Mouse (Mus musculus): ENCODE measurements at regions not wholly inside any gene's neighbourhood (a gene's known extent, or its start where the extent isn't known, plus 50 kb on each side); places are given as distances from the start of the nearest gene placed in this dataset.

DNA sequence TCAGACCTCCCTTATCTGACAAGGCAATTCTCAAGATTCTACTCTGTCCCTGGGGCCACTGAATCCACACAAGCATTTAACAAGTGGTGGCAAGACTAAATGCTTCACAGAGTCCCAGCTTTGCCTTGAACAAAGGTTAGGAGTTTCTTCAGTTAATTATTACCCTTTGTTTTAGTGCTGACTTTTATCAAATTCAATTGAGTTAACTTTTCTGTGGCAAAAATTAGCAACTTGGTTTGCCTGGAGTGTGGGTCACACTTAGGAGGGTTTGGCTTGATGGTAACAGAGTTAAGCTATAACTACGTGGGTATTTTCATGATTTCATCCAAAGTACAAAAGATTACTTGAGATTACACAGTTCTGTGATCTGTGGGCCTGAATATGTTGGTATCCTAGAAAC, 104.7 kb upstream of the Abcb5 start:
- ATAC-seq (ENCODE audit: insufficient read depth, low read depth), result no peak
- 79% methylated on average over 1 of the region's 1 CpGs for WGBS

DNA sequence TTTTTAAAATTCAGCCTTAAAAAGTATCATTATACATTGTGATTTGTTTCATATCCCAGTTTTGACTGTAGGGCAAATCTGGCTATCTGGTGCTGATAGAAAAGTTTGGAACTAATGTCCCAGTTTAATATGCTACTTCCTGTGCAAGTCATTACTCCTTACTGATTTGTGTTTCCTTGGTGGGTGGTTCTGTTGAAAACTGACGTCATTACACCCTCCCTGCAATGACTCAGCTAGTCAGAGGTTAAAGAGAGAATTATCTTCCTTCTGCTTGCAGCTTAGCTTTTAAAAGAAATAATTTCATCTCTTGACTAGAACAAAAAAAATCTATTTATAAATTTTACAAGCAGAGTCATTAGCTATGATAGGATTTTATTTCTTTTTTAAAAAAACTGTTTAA, 104.2 kb upstream of the Abcb5 start:
- no peaks in the 10 kb centered on the region for H3K4me1 ChIP-seq (ENCODE audit: control insufficient read depth, insufficient read depth)
- WGBS, result 20% methylated on average over 1 of the region's 1 CpGs
- H3K4me2 ChIP-seq (ENCODE audit: low read depth, low read length), result no peak overlapping the region
- DNase-seq (ENCODE audit: low spot score) (no peak), ATAC-seq (ENCODE audit: insufficient read depth, low read depth) (no peak)
- no peaks in the 10 kb centered on the region for H3K36me3 ChIP-seq (replicated peaks; ENCODE audit: control insufficient read depth, insufficient read depth, low read length)
- no peaks in the 10 kb centered on the region for H3K9me3 ChIP-seq (replicated peaks; ENCODE audit: control insufficient read depth, low read length)
- no peak overlapping the region for H3K9ac ChIP-seq (replicated peaks; ENCODE audit: low read depth, low read length)
- no peak overlapping the region for H3K4me3 ChIP-seq (ENCODE audit: low read depth, low read length)
- TF ChIP-seq CTCF (IDR thresholded peaks at IDR 0.05; ENCODE audit: low read depth), result no peak
- H3K27me3 ChIP-seq (ENCODE audit: control insufficient read depth, insufficient read depth, low read length), result no peaks in the 10 kb centered on the region
- no peak overlapping the region for H3K27ac ChIP-seq (ENCODE audit: low read depth)

More for the DNA sequence above, 104.7 kb upstream of the Abcb5 start:
- no peaks in the 10 kb centered on the region for H3K9me3 ChIP-seq (replicated peaks; ENCODE audit: control insufficient read depth, low read length)
- H3K9ac ChIP-seq (replicated peaks; ENCODE audit: low read depth, low read length), result no peak overlapping the region
- DNase-seq (ENCODE audit: low spot score), result no peak
- H3K27ac ChIP-seq (ENCODE audit: low read depth), result no peak overlapping the region
- TF ChIP-seq EP300 (IDR thresholded peaks at IDR 0.05; ENCODE audit: low read depth) (no peak), CTCF (IDR thresholded peaks at IDR 0.05; ENCODE audit: low read depth) (no peak)
- H3K4me3 ChIP-seq (ENCODE audit: low read depth, low read length), result no peak overlapping the region
- H3K4me2 ChIP-seq (ENCODE audit: low read depth, low read length), result no peak overlapping the region
- H3K36me3 ChIP-seq (replicated peaks; ENCODE audit: control insufficient read depth, insufficient read depth, low read length), result no peaks in the 10 kb centered on the region
- no peaks in the 10 kb centered on the region for H3K4me1 ChIP-seq (ENCODE audit: control insufficient read depth, insufficient read depth)
- no peaks in the 10 kb centered on the region for H3K27me3 ChIP-seq (ENCODE audit: control insufficient read depth, insufficient read depth, low read length)

DNA sequence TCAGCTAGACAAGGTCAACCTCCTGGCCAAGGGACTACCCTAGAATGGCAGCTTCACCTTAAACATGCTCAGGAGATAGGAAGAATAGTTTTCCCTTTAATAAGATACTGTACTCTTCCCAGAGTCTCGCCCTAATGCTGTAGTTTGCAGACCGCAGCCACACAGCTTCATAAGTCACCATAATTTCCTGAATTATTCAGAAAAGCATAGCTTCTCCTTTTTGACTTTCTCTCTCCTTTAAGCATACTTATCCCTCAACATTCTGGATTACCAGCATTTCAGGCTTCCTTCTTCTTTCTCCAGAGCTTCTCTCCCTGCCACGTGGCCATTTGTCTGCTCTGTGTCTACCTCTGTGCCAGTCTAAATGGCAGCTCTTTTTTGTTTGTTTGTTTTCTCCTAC, 103.5 kb upstream of the Abcb5 start:
- WGBS, result 72% methylated on average over 3 of the region's 3 CpGs
- Histone ChIP-seq H3K9me3 (replicated peaks; ENCODE audit: control insufficient read depth, low read length) (no peaks in the 10 kb centered on the region), H3K4me2 (ENCODE audit: low read depth, low read length) (no peak overlapping the region), H3K4me1 (ENCODE audit: control insufficient read depth, insufficient read depth) (no peaks in the 10 kb centered on the region), H3K36me3 (replicated peaks; ENCODE audit: control insufficient read depth, insufficient read depth, low read length) (no peaks in the 10 kb centered on the region), H3K27ac (ENCODE audit: low read depth) (no peak overlapping the region), H3K27me3 (ENCODE audit: control insufficient read depth, insufficient read depth, low read length) (no peaks in the 10 kb centered on the region), H3K9ac (replicated peaks; ENCODE audit: low read depth, low read length) (no peak overlapping the region), H3K4me3 (ENCODE audit: low read depth, low read length) (no peak overlapping the region)
- DNase-seq (ENCODE audit: low spot score) (no peak), ATAC-seq (ENCODE audit: insufficient read depth, low read depth) (no peak)
- no peak for TF ChIP-seq CTCF (IDR thresholded peaks at IDR 0.05; ENCODE audit: low read depth)
- TF ChIP-seq EP300 (IDR thresholded peaks at IDR 0.05; ENCODE audit: low read depth), result no peak

DNA sequence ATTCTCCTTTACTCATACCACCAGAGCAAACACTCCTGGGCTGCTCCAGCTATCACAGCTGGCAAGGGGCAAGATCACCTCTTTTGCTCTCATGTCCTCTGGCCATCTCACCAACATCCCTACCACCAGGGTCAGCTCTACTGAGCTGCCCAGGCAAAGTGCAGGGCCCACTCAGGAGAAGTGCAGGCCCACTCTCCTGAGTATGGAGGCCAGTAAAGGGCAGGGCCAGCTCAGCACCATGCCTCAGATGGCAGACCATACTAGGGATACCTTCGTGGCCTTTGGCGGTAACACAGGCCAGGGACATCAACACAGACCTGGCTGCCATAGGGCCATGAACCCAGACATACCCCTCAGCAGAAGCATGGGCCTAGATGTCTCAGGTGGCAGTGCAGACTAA, 101.9 kb upstream of the Abcb5 start:
- H3K9ac ChIP-seq (replicated peaks; ENCODE audit: low read depth, low read length), result no peak overlapping the region
- no peaks in the 10 kb centered on the region for H3K27me3 ChIP-seq (ENCODE audit: control insufficient read depth, insufficient read depth, low read length)
- no peak overlapping the region for H3K27ac ChIP-seq (ENCODE audit: low read depth)
- DNase-seq (ENCODE audit: low spot score) (no peak), ATAC-seq (ENCODE audit: insufficient read depth, low read depth) (no peak)
- no peak overlapping the region for H3K4me3 ChIP-seq (ENCODE audit: low read depth, low read length)
- no peaks in the 10 kb centered on the region for H3K36me3 ChIP-seq (replicated peaks; ENCODE audit: control insufficient read depth, insufficient read depth, low read length)
- no peak overlapping the region for H3K4me2 ChIP-seq (ENCODE audit: low read depth, low read length)
- H3K9me3 ChIP-seq (replicated peaks; ENCODE audit: control insufficient read depth, low read length), result no peaks in the 10 kb centered on the region
- TF ChIP-seq CTCF (IDR thresholded peaks at IDR 0.05; ENCODE audit: low read depth), result no peak
- no peaks in the 10 kb centered on the region for H3K4me1 ChIP-seq (ENCODE audit: control insufficient read depth, insufficient read depth)
- WGBS, result 95% methylated on average over 2 of the region's 2 CpGs

DNA sequence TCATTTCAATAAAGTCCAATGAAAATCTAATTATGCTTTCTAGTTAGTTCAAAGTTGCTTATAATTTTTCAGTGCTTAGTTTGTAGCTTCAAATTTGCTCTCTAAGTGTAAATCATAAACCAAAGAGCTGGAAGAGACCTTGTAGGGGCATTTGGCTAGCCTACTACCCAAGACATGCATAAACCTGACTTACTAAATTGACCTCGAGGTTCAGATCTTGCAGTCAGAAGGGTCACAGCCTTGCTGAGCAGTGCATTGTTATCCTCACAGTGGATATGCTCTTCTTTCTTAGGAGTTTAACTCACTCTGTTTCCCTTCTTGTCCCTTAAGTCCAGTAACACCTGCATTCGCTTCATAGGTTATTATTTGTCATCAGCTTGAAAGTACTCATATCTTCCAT, 96.7 kb upstream of the Abcb5 start:
- no peak for DNase-seq (ENCODE audit: low spot score)
- Histone ChIP-seq H3K36me3 (replicated peaks; ENCODE audit: control insufficient read depth, insufficient read depth, low read length) (no peaks in the 10 kb centered on the region), H3K4me1 (ENCODE audit: control insufficient read depth, insufficient read depth) (no peaks in the 10 kb centered on the region), H3K27me3 (ENCODE audit: control insufficient read depth, insufficient read depth, low read length) (no peaks in the 10 kb centered on the region), H3K4me2 (ENCODE audit: low read depth, low read length) (no peak overlapping the region), H3K9ac (replicated peaks; ENCODE audit: low read depth, low read length) (no peak overlapping the region), H3K27ac (ENCODE audit: low read depth) (no peak overlapping the region), H3K9me3 (replicated peaks; ENCODE audit: control insufficient read depth, low read length) (no peaks in the 10 kb centered on the region), H3K4me3 (ENCODE audit: low read depth, low read length) (no peak overlapping the region)
- ATAC-seq (ENCODE audit: insufficient read depth, low read depth), result no peak
- TF ChIP-seq EP300 (IDR thresholded peaks at IDR 0.05; ENCODE audit: low read depth) (no peak), CTCF (IDR thresholded peaks at IDR 0.05; ENCODE audit: low read depth) (no peak)
- WGBS, result 70% methylated on average over 2 of the region's 2 CpGs

DNA sequence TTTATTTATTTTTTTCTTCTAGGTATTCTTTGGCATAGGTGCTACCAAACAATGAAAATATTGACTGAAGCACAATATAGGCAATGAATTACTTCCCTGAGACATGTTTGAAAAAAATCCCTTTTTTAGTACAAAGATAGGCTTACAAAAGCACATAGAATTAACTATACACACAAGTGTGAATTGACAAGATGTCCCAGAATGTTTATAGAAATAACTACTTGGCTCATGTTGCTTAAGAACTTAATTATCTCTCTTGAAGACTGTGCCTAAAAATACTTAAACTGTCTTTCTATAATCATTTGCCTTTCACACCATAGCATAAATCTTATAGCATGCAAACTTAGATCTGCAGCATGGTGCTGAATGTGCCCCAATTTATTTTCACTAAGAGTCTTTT, 96.3 kb upstream of the Abcb5 start:
- Histone ChIP-seq H3K27ac (ENCODE audit: low read depth) (no peak overlapping the region), H3K9ac (replicated peaks; ENCODE audit: low read depth, low read length) (no peak overlapping the region), H3K36me3 (replicated peaks; ENCODE audit: control insufficient read depth, insufficient read depth, low read length) (no peaks in the 10 kb centered on the region), H3K4me2 (ENCODE audit: low read depth, low read length) (no peak overlapping the region), H3K4me3 (ENCODE audit: low read depth, low read length) (no peak overlapping the region), H3K9me3 (replicated peaks; ENCODE audit: control insufficient read depth, low read length) (no peaks in the 10 kb centered on the region), H3K4me1 (ENCODE audit: control insufficient read depth, insufficient read depth) (no peaks in the 10 kb centered on the region), H3K27me3 (ENCODE audit: control insufficient read depth, insufficient read depth, low read length) (no peaks in the 10 kb centered on the region)
- no peak for ATAC-seq (ENCODE audit: insufficient read depth, low read depth)
- TF ChIP-seq EP300 (IDR thresholded peaks at IDR 0.05; ENCODE audit: low read depth), result no peak
- no peak for TF ChIP-seq CTCF (IDR thresholded peaks at IDR 0.05; ENCODE audit: low read depth)
- no peak for DNase-seq (ENCODE audit: low spot score)
